Mouse (Mus musculus): ENCODE data around the gene Rhob.

- TF ChIP-seq POLR2A (IDR thresholded peaks at IDR 0.05; ENCODE audit: control insufficient read depth, extremely low read depth, insufficient read depth, low read length, poor library complexity) (no peak), CTCF (IDR thresholded peaks at IDR 0.05; ENCODE audit: borderline replicate concordance, control insufficient read depth, extremely low read depth, insufficient read depth, low read length, poor library complexity) (no peak)
Measured at GRCm38 (mm10) chr12:8535596-8535995, 35.8 kb upstream of the Rhob start.

Measured in thymus, adult 2 months (tissue).